Mouse (Mus musculus): ENCODE measurements around the gene Ndufs4. TPM values are rescaled to one million over a fixed set of nuclear protein-coding genes. Genes with fewer than 3 reads are reported as not detected.

The Ndufs4 gene
- total RNA-seq (2014; fragmentation: Nextera tagmentation): 141 and 160 TPM in 2 replicates
- total RNA-seq (2017): 137 and 177 TPM in 2 replicates

DNA sequence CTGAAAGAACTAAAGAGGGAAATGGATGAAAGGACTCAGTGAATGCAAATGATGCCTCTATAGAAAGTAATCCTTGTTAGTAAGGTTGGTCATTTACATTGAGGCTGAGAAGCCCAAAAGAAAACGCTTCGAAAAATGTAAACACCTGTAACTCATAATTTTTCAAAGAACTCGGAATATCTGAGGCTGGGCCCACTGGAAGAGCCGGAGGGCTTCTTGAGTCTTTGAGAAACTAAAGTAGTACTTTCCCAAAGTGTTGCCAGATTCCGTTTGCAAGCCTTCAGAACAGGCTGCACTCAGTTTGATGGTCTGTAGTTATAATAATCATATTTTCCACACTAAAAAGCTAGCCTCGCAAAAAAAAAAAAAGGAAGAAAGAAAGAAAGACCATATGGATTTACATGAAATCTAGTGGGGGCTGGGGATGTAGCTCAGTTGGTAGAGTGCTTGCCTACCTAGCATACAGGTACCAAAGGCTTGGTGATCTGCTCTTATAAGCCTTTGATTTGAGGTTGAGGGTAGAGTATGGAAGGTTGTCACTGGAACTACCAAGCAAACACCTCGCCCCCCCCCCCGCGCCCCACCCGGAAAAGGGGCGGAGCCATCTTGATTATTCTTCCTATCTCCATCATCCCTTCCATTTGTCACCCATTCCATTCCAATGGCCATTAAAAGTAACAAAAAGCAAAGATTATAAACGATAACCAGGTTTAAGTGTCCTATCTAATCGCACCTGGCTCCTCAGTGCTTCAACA, at the start of gene Ndufs4:
Gene Ndufs4 (minus strand): TSS at position 48 of the 755 bp plus-strand sequence.
- no peak for ATAC-seq (replicated peaks; ENCODE audit: poor library complexity, severe bottlenecking)

GRCm38 (mm10) chr13:114432491-114432890, 44.4 kb upstream of the Ndufs4 start:
- no peak for ATAC-seq (replicated peaks; ENCODE audit: poor library complexity, severe bottlenecking)

DNA sequence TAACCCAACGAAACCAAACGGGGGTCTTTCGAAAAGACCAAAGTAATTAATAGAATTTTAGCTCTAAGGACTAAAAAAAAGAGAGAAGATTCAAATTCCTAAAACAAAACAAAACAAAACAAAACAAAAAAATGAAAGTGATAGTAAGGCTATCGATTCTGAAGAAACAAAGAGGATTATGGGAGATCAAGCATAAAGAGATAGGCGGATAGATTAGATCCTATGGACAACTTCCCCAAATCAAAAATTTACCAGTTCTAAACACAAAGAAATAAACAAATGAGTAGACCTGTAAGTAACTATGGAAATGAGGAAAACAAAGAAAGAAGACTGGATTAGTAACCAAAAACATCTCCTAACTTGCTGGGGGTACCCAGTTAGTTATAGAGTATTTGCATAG, 37.2 kb upstream of the Ndufs4 start:
- 0 out of 2 replicates have a peak, but pooled peaks have one; percentile 33 for ATAC-seq (replicated peaks; ENCODE audit: poor library complexity, severe bottlenecking)

GRCm38 (mm10) chr13:114420235-114420634, 32.2 kb upstream of the Ndufs4 start:
- no peak for ATAC-seq (replicated peaks; ENCODE audit: poor library complexity, severe bottlenecking)

- no peak for ATAC-seq (replicated peaks; ENCODE audit: poor library complexity, severe bottlenecking)
These were observed 31.3 kb upstream of the Ndufs4 start for GRCm38 (mm10) chr13:114419364-114419763.

DNA sequence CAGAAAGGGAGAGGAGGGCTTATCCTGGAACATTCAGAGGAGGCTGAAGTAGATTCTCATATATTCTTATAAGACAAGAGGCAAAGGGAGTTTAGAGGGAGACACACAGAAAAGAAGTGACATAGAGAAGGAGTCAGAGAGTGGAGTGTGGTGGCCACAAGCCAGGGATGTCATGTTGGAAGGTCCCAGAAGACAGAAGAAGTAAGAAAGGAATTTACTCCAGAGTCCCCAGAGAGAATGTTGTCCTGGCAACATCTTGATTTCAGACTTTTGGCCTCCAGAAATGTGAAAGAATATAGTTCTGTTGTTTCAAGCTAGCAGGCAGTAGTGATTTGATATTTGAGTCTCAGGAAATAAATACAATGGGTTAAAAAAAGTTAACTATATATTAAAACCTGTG, 24.3 kb upstream of the Ndufs4 start:
- no peak for ATAC-seq (replicated peaks; ENCODE audit: poor library complexity, severe bottlenecking)

GRCm38 (mm10) chr13:114406866-114407265, 18.8 kb upstream of the Ndufs4 start:
- ATAC-seq (replicated peaks; ENCODE audit: poor library complexity, severe bottlenecking): no peak

GRCm38 (mm10) chr13:114406424-114406823, 18.4 kb upstream of the Ndufs4 start:
- no peak for ATAC-seq (replicated peaks; ENCODE audit: poor library complexity, severe bottlenecking)

GRCm38 (mm10) chr13:114405100-114405715, 17.1 kb upstream of the Ndufs4 start:
- peak; percentile 94 for ATAC-seq (replicated peaks; ENCODE audit: poor library complexity, severe bottlenecking)

DNA sequence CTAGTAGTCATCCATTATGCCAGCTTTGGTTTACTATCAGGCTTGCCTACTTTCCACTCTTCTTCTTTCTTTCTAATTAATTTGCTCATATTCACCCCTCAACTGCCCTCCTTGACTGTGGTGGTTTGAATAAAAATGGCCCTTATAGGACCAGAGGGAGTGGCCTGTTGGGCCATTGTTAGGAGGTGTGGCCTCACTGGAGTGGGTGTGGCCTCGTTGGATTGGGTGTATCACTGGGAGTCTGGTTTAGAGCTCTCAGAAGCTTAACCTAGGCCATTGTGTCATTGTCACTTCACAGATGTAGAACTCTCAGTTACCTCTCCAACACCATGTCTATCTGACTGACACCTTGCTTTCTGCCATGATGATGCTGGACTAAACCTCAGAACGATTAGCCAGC, 10.8 kb upstream of the Ndufs4 start:
- no peak for ATAC-seq (replicated peaks; ENCODE audit: poor library complexity, severe bottlenecking)

DNA sequence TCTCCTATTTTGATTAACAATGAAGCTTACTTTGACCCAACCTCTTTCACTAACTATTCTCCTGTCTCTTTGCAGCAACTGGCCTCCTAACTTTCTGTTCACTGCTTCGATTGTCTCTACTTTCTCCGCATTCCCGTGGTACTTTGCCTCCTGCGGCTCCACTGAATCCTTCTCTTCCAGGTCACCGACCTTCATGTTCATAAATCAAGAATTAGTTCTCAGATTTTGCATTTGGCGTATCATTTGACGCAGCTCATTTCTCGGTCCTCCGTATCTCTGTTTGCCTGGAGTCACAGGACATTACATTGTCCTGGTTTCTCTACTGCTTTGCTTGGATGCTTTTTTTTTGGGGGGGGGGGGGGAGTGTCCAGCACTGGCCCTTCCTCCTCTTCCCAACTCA, 9.2 kb upstream of the Ndufs4 start:
- ATAC-seq (replicated peaks; ENCODE audit: poor library complexity, severe bottlenecking): no peak

- no peak for ATAC-seq (replicated peaks; ENCODE audit: poor library complexity, severe bottlenecking)
These were observed 8.8 kb upstream of the Ndufs4 start for GRCm38 (mm10) chr13:114396863-114397262.

DNA sequence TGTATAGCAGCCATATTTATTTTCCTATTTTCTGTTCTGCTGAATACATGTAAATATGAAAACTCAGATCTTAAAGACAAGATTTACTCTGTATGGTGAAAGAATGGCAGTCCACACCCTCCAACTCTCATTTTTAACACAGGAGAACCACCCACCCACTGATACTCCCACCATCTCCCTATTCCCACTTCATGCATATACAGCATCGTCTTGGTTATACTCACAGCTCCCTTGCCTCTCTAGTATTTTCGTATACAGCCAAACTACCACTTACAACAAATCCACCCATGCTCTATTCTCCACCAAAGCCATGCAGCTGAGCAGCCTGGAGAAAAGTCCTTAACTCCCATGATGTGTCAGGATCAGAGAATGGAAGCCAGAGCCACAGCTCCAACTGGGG, 6.7 kb upstream of the Ndufs4 start:
- no peak for ATAC-seq (replicated peaks; ENCODE audit: poor library complexity, severe bottlenecking)

GRCm38 (mm10) chr13:114392501-114392900, 4.4 kb upstream of the Ndufs4 start:
- no peak for ATAC-seq (replicated peaks; ENCODE audit: poor library complexity, severe bottlenecking)

- peak; percentile 98 for ATAC-seq (replicated peaks; ENCODE audit: poor library complexity, severe bottlenecking)
These were observed 412 bp downstream of the Ndufs4 start for GRCm38 (mm10) chr13:114387521-114388171.

GRCm38 (mm10) chr13:114387074-114387487, 977 bp downstream of the Ndufs4 start:
- peak; percentile 31; the same call in 1 of the 2 replicates for ATAC-seq (replicated peaks; ENCODE audit: poor library complexity, severe bottlenecking)

GRCm38 (mm10) chr13:114376511-114376910, 11.5 kb downstream of the Ndufs4 start:
- peak; percentile 88 for ATAC-seq (replicated peaks; ENCODE audit: poor library complexity, severe bottlenecking)

GRCm38 (mm10) chr13:114362086-114362485, 26.0 kb downstream of the Ndufs4 start:
- ATAC-seq (replicated peaks; ENCODE audit: poor library complexity, severe bottlenecking): no peak

- no peak for ATAC-seq (replicated peaks; ENCODE audit: poor library complexity, severe bottlenecking)
These were observed 36.6 kb downstream of the Ndufs4 start for GRCm38 (mm10) chr13:114351321-114351946.

- no peak for ATAC-seq (replicated peaks; ENCODE audit: poor library complexity, severe bottlenecking)
These were observed 42.9 kb downstream of the Ndufs4 start for GRCm38 (mm10) chr13:114344979-114345712.
